Mouse (Mus musculus) c-Kit-positive CD71-positive TER-119-positive erythroid progenitor cells, embryonic 14.5 days (primary cell): Measurements from ENCODE around the gene Rbm5.

Source experiments
- DNase-seq: peaks from one replicate; pipeline ENCODE4 v3.0.0-alpha.2; 2013; ENCODE audit warnings: low spot score

The Rbm5 gene

GRCm38 (mm10) chr9:107770374-107771290 lies at the start of gene Rbm5:
TSS of gene Rbm5 (minus strand) at chr9:107770996.
- DNase-seq: peak; percentile 88

DNA sequence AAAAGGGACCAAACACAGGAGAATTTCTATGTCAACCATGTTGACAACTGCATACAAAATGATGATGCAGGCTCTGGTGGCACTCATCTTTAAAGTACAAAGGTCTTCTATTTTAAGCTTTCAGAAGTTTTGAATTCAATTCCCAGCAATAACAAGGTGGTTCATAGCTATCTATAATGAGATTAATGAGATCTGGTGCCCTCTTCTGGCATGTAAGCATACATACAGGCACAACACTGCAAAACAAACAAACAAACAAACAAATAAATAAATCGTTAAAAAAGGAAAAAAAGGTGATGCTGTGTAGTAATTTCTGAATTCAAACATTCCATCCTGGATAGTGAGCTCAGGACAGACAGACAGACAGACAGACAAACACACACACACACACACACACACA lies 41.3 kb upstream of the Rbm5 start:
- no peak for DNase-seq

DNA sequence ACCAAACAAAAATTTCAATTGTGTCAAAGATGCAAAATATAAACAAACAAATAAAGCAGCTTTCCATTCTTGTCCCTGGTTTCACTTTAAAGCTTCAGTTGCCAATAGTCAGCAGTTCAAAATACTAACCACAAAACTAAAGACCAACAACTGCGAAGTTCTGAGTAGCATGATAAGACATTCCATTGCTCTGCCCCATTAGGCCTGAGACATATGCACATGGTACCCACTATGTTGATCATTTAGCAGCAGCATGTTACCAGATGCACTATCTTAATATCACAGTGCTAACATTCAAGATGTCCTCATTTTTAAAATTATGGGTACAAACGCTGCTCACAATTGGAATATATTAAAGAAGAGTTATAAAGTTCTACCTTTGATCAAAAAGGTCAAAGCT lies 40.2 kb upstream of the Rbm5 start:
- DNase-seq: no peak

GRCm38 (mm10) chr9:107791714-107792113 lies 20.9 kb upstream of the Rbm5 start:
- no peak for DNase-seq

GRCm38 (mm10) chr9:107782536-107783203 lies 11.9 kb upstream of the Rbm5 start:
- no peak for DNase-seq

GRCm38 (mm10) chr9:107776809-107777208 lies 6.0 kb upstream of the Rbm5 start:
- DNase-seq: no peak

GRCm38 (mm10) chr9:107774411-107774810 lies 3.6 kb upstream of the Rbm5 start:
- DNase-seq: no peak

DNA sequence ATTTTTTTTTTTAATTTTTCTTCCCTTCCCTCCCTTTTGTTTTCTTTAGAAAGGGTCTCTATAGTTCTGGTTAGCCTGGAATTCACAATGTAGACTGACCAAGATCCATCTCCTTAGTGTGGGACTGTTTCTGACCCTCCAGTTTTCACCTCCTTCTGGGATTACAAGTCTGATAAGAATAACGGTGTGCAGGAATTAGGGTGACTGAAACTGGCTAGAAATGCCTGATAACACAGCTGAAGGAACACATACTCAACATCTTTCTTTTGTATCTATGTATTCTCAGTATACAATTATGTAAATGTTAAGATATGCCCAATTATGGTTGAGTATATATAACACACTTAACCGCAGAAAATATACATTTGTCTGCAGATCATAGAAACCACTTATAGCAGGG lies 986 bp upstream of the Rbm5 start:
- peak; percentile 29 for DNase-seq

GRCm38 (mm10) chr9:107770037-107770373 lies 791 bp downstream of the Rbm5 start:
- DNase-seq: no peak

GRCm38 (mm10) chr9:107769445-107770000 lies 1.3 kb downstream of the Rbm5 start:
- DNase-seq: peak; percentile 27

GRCm38 (mm10) chr9:107768851-107769250 lies 1.9 kb downstream of the Rbm5 start:
- DNase-seq: no peak

GRCm38 (mm10) chr9:107759593-107759992 lies 11.2 kb downstream of the Rbm5 start:
- DNase-seq: no peak

- no peak for DNase-seq
Measured at GRCm38 (mm10) chr9:107750378-107750777, 20.4 kb downstream of the Rbm5 start.

GRCm38 (mm10) chr9:107748063-107748462 lies 22.7 kb downstream of the Rbm5 start:
- no peak for DNase-seq

- no peak for DNase-seq
Measured at GRCm38 (mm10) chr9:107747310-107747709, 23.5 kb downstream of the Rbm5 start.

DNA sequence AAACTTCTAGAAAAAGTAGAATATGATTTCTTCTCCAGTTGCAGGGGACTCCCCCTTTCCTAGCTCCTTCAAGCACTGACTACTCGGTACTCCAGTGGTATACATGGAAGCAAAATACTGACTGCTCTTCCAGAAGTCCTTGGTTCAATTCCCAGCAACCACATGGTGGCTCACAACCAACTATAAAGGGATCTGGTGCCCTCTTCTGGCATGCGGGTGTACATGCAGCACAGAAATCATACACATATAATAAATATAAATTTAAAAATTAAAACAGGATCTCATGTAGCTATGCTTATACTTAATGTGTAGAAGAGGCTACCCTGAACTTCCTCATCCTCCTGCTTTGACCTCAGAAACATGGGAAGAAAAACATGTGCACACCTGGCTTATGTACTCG lies 24.1 kb downstream of the Rbm5 start:
- no peak for DNase-seq

GRCm38 (mm10) chr9:107744061-107744460 lies 26.7 kb downstream of the Rbm5 start:
- DNase-seq: no peak

- peak; percentile 31 for DNase-seq
Measured at GRCm38 (mm10) chr9:107738841-107739202, 32.0 kb downstream of the Rbm5 start.

- peak; percentile 80 for DNase-seq
Measured at GRCm38 (mm10) chr9:107738020-107738840, 32.6 kb downstream of the Rbm5 start.

DNA sequence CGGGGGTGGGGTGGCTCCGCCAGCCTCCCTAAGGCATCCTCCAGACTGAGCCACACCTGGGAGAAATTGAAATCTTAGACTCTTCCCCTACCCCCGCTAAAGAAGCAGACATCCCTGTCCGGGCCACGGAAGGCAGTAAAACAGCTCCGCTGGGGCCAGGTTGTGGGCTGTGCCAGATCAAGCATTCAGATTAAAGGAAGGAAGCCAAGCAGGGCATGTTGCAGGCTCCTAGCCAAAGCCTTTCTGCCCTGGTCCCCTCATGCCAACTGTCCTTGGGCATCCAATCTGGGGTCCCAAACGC lies 34.7 kb downstream of the Rbm5 start:
- no peak for DNase-seq

DNA sequence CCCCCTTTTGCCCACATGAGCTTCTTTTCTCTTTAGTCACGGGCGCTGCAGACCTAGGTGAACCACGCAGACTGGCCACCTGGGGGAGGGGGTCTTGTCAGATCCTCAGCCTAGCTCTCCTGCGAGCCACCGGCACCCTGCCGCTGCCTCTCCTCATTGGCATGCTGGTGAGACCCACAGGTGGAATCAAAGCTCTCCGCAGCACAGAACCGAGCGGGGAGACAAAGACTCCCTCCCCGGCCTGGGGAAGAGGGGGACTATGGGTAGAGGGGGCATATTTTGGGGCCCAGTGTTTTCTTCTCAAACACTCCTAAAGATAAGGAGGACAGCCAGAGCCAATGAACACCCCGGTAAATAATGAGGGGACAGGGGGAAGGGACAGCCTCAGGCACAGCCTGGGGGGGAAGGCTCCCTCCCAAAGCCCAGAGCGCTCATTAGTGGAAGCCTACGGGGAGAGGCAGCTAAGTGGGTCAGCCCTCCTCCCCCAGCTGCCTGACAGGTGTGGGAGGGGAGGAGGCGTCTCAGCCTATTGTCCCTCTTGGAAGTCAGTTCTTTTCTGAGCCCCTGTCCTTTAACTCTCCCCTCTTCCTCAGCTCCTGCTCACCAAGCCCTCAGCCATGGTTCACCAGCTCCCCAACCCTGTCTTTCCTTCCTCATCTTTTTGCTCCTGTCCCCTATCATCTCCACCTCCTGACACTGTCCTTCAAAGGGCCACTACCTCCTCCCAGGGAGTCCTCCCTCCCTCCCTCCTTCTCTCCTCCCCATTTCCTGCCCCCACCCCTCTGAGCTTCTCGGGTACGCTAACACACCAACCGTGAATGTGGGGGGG lies 35.2 kb downstream of the Rbm5 start:
- DNase-seq: no peak

DNA sequence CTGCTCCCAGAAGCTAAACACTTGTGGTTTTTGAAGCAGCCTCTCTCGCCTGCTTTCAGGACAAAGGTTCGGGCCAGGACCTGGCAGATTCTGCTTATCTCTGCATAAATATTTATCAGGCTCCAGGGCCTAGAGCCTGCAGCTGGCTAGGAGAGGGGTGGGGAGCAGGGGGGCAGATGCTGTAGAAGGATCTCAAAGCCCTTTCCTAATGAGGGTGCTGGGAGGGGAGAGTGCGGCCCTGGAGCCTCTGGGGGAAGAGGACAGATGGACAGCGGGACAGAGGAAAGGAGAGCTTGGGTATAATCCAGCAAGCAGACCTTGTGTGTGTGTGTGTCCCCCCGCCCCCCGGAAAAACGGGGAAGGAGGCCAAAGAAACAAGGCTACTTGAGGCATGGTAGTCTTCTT lies 36.2 kb downstream of the Rbm5 start:
- DNase-seq: no peak
